8 mouse cellular contexts compared by ENCODE assay signal in the genomic region with DNA sequence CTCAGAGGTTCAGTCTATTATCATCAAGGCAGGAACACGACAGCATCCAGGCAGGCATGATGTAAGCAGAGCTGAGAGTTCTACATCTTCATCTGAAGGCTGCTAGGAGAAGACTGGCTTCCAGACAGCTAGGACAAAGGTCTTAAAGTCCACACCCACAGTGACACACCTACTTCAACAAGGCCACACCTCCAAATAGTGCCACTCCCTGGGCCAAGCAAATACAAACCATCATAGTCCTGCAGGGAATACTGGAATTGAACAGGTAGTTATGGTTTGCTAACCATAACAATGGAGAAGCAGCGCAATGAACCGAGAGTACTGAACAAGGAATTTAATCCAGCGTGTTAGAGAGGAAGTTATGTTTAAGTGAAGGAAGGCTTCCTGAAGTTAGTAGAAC.
DNase-seq lines count a peak whose midpoint lies in the region; ATAC-seq and TF ChIP-seq lines count a peak whose summit lies in the region.
"Not testable (repeated sequence)": the region's sequence is repeated elsewhere in the genome, so short reads cannot be mapped to it uniquely, and the experiment has no call there.

No protein-coding gene starts in this region.

- H3K27ac ChIP-seq in intestine, embryonic 14.5 days (ENCODE audit: low read depth); intestine, postnatal 0 days (ENCODE audit: low read depth, low read length); liver, embryonic 11.5 days (ENCODE audit: low read depth, low read length); liver, postnatal 0 days (ENCODE audit: low read depth); stomach, postnatal 0 days (replicated peaks): not testable (repeated sequence)

- DNase-seq in R1 (ENCODE audit: low read depth, low spot score): peak; percentile 41
- DNase-seq in heart, adult 11 months: peak; percentile 35
- peak; percentile 27 for DNase-seq in intestine, embryonic 14.5 days (ENCODE audit: low spot score)
- DNase-seq in kidney, postnatal 10 days: peak; percentile 1
- peak; percentile 10 for DNase-seq in liver, embryonic 11.5 days (ENCODE audit: low spot score)
- peak; percentile 1 for DNase-seq in liver, postnatal 0 days
- peak; percentile 18 for DNase-seq in stomach, postnatal 0 days (ENCODE audit: low spot score)

- H3K4me2 ChIP-seq in intestine, embryonic 14.5 days (ENCODE audit: low read length); intestine, postnatal 0 days (replicated peaks; ENCODE audit: low read depth); liver, embryonic 11.5 days; liver, postnatal 0 days (ENCODE audit: low read depth, low read length); stomach, postnatal 0 days (replicated peaks; ENCODE audit: low read depth): not testable (repeated sequence)

- not testable (repeated sequence) for TF ChIP-seq CTCF in intestine, postnatal 0 days (IDR thresholded peaks at IDR 0.05; ENCODE audit: low read depth); liver, postnatal 0 days (IDR thresholded peaks at IDR 0.05; ENCODE audit: low read depth); stomach, postnatal 0 days (IDR thresholded peaks at IDR 0.05; ENCODE audit: low read depth)

- not testable (repeated sequence) for TF ChIP-seq EP300 in liver, postnatal 0 days (IDR thresholded peaks at IDR 0.05; ENCODE audit: low read depth); stomach, postnatal 0 days (optimal IDR thresholded peaks at IDR 0.05)

- H3K9ac ChIP-seq in intestine, embryonic 14.5 days (ENCODE audit: low read length); intestine, postnatal 0 days (ENCODE audit: low read depth, low read length); liver, embryonic 11.5 days (ENCODE audit: low read depth, low read length); liver, postnatal 0 days (replicated peaks); stomach, postnatal 0 days (ENCODE audit: low read length): not testable (repeated sequence)

- not testable (repeated sequence) for H3K4me1 ChIP-seq in intestine, embryonic 14.5 days (replicated peaks; ENCODE audit: control insufficient read depth, insufficient read depth, low read length); intestine, postnatal 0 days (replicated peaks; ENCODE audit: control insufficient read depth, insufficient read depth, low read length); liver, embryonic 11.5 days (replicated peaks; ENCODE audit: control insufficient read depth, insufficient read depth, low read length); liver, postnatal 0 days (ENCODE audit: insufficient read depth); stomach, postnatal 0 days (replicated peaks; ENCODE audit: control insufficient read depth, insufficient read depth)

- H3K36me3 ChIP-seq in intestine, embryonic 14.5 days (ENCODE audit: control insufficient read depth, insufficient read depth, low read length); intestine, postnatal 0 days (ENCODE audit: control insufficient read depth, insufficient read depth); liver, embryonic 11.5 days (ENCODE audit: control insufficient read depth, insufficient read depth, low read length); liver, postnatal 0 days (replicated peaks; ENCODE audit: insufficient read depth, low read length); stomach, postnatal 0 days (ENCODE audit: control insufficient read depth, insufficient read depth, low read length): not testable (repeated sequence)

- ATAC-seq in intestine, embryonic 14.5 days (replicated peaks; ENCODE audit: low FRiP score, low TSS enrichment, low read depth); liver, embryonic 11.5 days (replicated peaks; ENCODE audit: low FRiP score); liver, postnatal 0 days: not testable (repeated sequence)
- peak; percentile 53; the same call in 1 of the 2 replicates for ATAC-seq in intestine, postnatal 0 days
- peak; percentile 84 for ATAC-seq in stomach, postnatal 0 days (ENCODE audit: low FRiP score, low TSS enrichment)

- H3K27me3 ChIP-seq in intestine, embryonic 14.5 days (replicated peaks; ENCODE audit: control insufficient read depth, insufficient read depth, low read length); intestine, postnatal 0 days (replicated peaks; ENCODE audit: control insufficient read depth, insufficient read depth, low read length); liver, embryonic 11.5 days (replicated peaks; ENCODE audit: control insufficient read depth, insufficient read depth, low read length); liver, postnatal 0 days (ENCODE audit: insufficient read depth, low read length); stomach, postnatal 0 days (ENCODE audit: control insufficient read depth, insufficient read depth, low read length): not testable (repeated sequence)

- not testable (repeated sequence) for H3K4me3 ChIP-seq in intestine, embryonic 14.5 days (ENCODE audit: low read depth, low read length); intestine, postnatal 0 days (ENCODE audit: low read depth, low read length); liver, embryonic 11.5 days (ENCODE audit: low read depth, low read length); liver, postnatal 0 days (ENCODE audit: low read depth, low read length); stomach, postnatal 0 days (ENCODE audit: low read depth, low read length)

- H3K9me3 ChIP-seq in intestine, embryonic 14.5 days (ENCODE audit: control insufficient read depth, low read length); intestine, postnatal 0 days (ENCODE audit: control insufficient read depth); liver, embryonic 11.5 days (ENCODE audit: control insufficient read depth, low read length); liver, postnatal 0 days (ENCODE audit: low read length); stomach, postnatal 0 days (ENCODE audit: control insufficient read depth, low read length): not testable (repeated sequence)

- WGBS in intestine, embryonic 14.5 days: 86% methylated on average over 4 of the region's 4 CpGs
- 70% methylated on average over 4 of the region's 4 CpGs for WGBS in intestine, postnatal 0 days
- WGBS in liver, embryonic 11.5 days: 84% methylated on average over 4 of the region's 4 CpGs
- 75% methylated on average over 4 of the region's 4 CpGs for WGBS in liver, postnatal 0 days (ENCODE audit: insufficient replicate concordance)
- WGBS in stomach, postnatal 0 days: 72% methylated on average over 4 of the region's 4 CpGs
